Mouse (Mus musculus): Measurements from ENCODE around the gene Wfdc10. TPM values are rescaled to one million over a fixed set of nuclear protein-coding genes. Genes with fewer than 3 reads are reported as not detected.

The Wfdc10 gene
- polyA plus RNA-seq, 1 experiment from 2014 or later, result not detected

Other genes with a start within 250 kb of the Wfdc10 start
- 13.0 and 15.3 TPM in 2 replicates for gene Sdc4, start 212.2 kb upstream of the Wfdc10 start, polyA plus RNA-seq (2015; fragmentation: Nextera tagmentation; extraction: Ambion mirVana)
- gene Sys1, start 199.1 kb upstream of the Wfdc10 start, polyA plus RNA-seq (2015; fragmentation: Nextera tagmentation; extraction: Ambion mirVana), result 89.7 and 95.6 TPM in 2 replicates
- 4.1 and 12.3 TPM in 2 replicates for gene Gm20458, start 195.1 kb upstream of the Wfdc10 start, polyA plus RNA-seq (2015; fragmentation: Nextera tagmentation; extraction: Ambion mirVana)
- not detected in 2 replicates for gene Trp53tg5, start 182.3 kb upstream of the Wfdc10 start, polyA plus RNA-seq (2015; fragmentation: Nextera tagmentation; extraction: Ambion mirVana)
- gene Dbndd2, start 169.9 kb upstream of the Wfdc10 start, polyA plus RNA-seq (2015; fragmentation: Nextera tagmentation; extraction: Ambion mirVana), result 23.8 and 27.3 TPM in 2 replicates
- 97.7 and 101 TPM in 2 replicates for gene Pigt, start 158.5 kb upstream of the Wfdc10 start, polyA plus RNA-seq (2015; fragmentation: Nextera tagmentation; extraction: Ambion mirVana)
- 2.9 TPM in 2 replicates for gene Wfdc2, start 93.6 kb upstream of the Wfdc10 start, polyA plus RNA-seq (2015; fragmentation: Nextera tagmentation; extraction: Ambion mirVana)
- gene Spint3, start 82.6 kb upstream of the Wfdc10 start, polyA plus RNA-seq (2015; fragmentation: Nextera tagmentation; extraction: Ambion mirVana), result not detected in 2 replicates
- 0.20 TPM in 2 replicates for gene Wfdc6a, start 70.6 kb upstream of the Wfdc10 start, polyA plus RNA-seq (2015; fragmentation: Nextera tagmentation; extraction: Ambion mirVana)
- not detected in 2 replicates for gene Eppin, start 62.5 kb upstream of the Wfdc10 start, polyA plus RNA-seq (2015; fragmentation: Nextera tagmentation; extraction: Ambion mirVana)
- not detected in 2 replicates for gene Wfdc6b, start 42.5 kb upstream of the Wfdc10 start, polyA plus RNA-seq (2015; fragmentation: Nextera tagmentation; extraction: Ambion mirVana)
- gene Wfdc8, start 42.4 kb upstream of the Wfdc10 start, polyA plus RNA-seq (2015; fragmentation: Nextera tagmentation; extraction: Ambion mirVana), result not detected in 2 replicates
- not detected in 2 replicates for gene Wfdc16, start 17.2 kb upstream of the Wfdc10 start, polyA plus RNA-seq (2015; fragmentation: Nextera tagmentation; extraction: Ambion mirVana)
- gene Wfdc9, start 537 bp downstream of the Wfdc10 start, polyA plus RNA-seq (2015; fragmentation: Nextera tagmentation; extraction: Ambion mirVana), result not detected in 2 replicates
- gene Wfdc11, start 18.0 kb downstream of the Wfdc10 start, polyA plus RNA-seq (2015; fragmentation: Nextera tagmentation; extraction: Ambion mirVana), result not detected in 2 replicates
- 0.15 TPM in 1 of 2 replicates, not detected in the other for gene Wfdc13, start 29.1 kb downstream of the Wfdc10 start, polyA plus RNA-seq (2015; fragmentation: Nextera tagmentation; extraction: Ambion mirVana)
- not detected in 2 replicates for gene Spint4, start 42.5 kb downstream of the Wfdc10 start, polyA plus RNA-seq (2015; fragmentation: Nextera tagmentation; extraction: Ambion mirVana)
- gene Spint5, start 59.3 kb downstream of the Wfdc10 start, polyA plus RNA-seq (2015; fragmentation: Nextera tagmentation; extraction: Ambion mirVana), result not detected in 2 replicates
- gene Wfdc3, start 89.9 kb downstream of the Wfdc10 start, polyA plus RNA-seq (2015; fragmentation: Nextera tagmentation; extraction: Ambion mirVana), result 1.6 and 1.7 TPM in 2 replicates
- gene Dnttip1, start 89.9 kb downstream of the Wfdc10 start, polyA plus RNA-seq (2015; fragmentation: Nextera tagmentation; extraction: Ambion mirVana), result 55.9 and 60.0 TPM in 2 replicates
- gene Ube2c, start 113.9 kb downstream of the Wfdc10 start, polyA plus RNA-seq (2015; fragmentation: Nextera tagmentation; extraction: Ambion mirVana), result 69.0 and 75.0 TPM in 2 replicates
- 0.68 and 44.8 TPM in 2 replicates for gene Tnnc2, start 123.9 kb downstream of the Wfdc10 start, polyA plus RNA-seq (2015; fragmentation: Nextera tagmentation; extraction: Ambion mirVana)
- gene Snx21, start 129.8 kb downstream of the Wfdc10 start, polyA plus RNA-seq (2015; fragmentation: Nextera tagmentation; extraction: Ambion mirVana), result 45.3 and 47.5 TPM in 2 replicates
- 22.2 TPM in 2 replicates for gene Acot8, start 148.8 kb downstream of the Wfdc10 start, polyA plus RNA-seq (2015; fragmentation: Nextera tagmentation; extraction: Ambion mirVana)
- gene Zswim3, start 149.1 kb downstream of the Wfdc10 start, polyA plus RNA-seq (2015; fragmentation: Nextera tagmentation; extraction: Ambion mirVana), result 16.4 and 17.1 TPM in 2 replicates
- 26.1 and 32.7 TPM in 2 replicates for gene Zswim1, start 166.6 kb downstream of the Wfdc10 start, polyA plus RNA-seq (2015; fragmentation: Nextera tagmentation; extraction: Ambion mirVana)
- gene Spata25, start 172.5 kb downstream of the Wfdc10 start, polyA plus RNA-seq (2015; fragmentation: Nextera tagmentation; extraction: Ambion mirVana), result not detected in 2 replicates
- gene Ctsa, start 176.8 kb downstream of the Wfdc10 start, polyA plus RNA-seq (2015; fragmentation: Nextera tagmentation; extraction: Ambion mirVana), result 108 and 114 TPM in 2 replicates
- gene Neurl2, start 177.4 kb downstream of the Wfdc10 start, polyA plus RNA-seq (2015; fragmentation: Nextera tagmentation; extraction: Ambion mirVana), result 6.7 and 7.8 TPM in 2 replicates
- gene Pltp, start 201.7 kb downstream of the Wfdc10 start, polyA plus RNA-seq (2015; fragmentation: Nextera tagmentation; extraction: Ambion mirVana), result 127 and 140 TPM in 2 replicates
- 71.3 and 77.6 TPM in 2 replicates for gene Pcif1, start 223.3 kb downstream of the Wfdc10 start, polyA plus RNA-seq (2015; fragmentation: Nextera tagmentation; extraction: Ambion mirVana)

Measured in hindbrain, embryonic 16.5 days (tissue).